Mouse (Mus musculus): ENCODE data around the gene 4930550C14Rik.

The 4930550C14Rik gene

DNA sequence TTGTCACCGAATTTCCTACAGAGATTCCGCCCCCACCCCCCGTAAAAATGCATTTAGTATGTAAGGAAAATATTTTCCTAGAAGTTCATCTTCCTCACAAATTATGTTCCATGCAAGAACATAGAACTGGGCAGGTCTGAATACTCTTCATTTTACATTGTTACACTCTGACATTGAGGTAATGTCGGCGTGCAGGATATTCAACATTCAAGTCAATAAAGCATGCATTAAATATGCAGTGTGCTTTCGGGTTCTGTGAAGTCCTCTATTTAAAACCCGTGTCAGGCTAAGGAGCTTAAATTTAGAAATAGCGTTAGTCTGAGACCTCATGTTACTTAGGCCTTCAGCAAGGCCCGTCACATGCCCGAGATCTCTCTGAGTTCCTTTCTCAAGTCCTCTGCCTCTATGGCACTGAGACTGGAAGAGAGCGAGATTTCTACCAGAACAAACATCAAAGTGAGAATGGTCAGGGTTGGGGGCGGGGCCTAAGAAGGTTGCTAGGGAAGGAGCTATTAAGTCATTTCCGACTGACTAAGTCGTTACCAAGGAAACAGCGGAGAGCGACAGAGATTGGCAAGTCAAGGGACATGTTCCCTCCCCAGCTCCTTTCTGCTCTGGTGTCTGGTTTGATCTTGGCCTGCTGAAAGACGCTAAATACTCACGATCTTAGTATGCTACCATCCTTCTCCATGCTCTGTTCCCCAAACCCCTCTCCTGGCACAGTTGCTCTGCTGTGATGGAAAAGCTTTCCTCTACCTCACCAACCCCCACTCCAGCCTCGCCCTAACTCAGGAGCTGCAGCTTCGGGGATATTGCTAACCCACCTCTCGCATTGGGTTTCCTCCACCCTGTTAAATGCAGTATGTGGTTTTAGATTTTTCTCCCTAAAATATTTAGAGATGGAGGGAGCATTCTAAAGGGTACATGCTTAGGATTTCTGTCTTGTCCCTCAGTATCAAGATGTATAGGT is 2.9 kb downstream of the 4930550C14Rik start:
- DNase-seq: peak; percentile 85

GRCm38 (mm10) chr9:53408548-53408947 is 6.4 kb downstream of the 4930550C14Rik start:
- no peak for DNase-seq

- DNase-seq: no peak
Observed at GRCm38 (mm10) chr9:53408953-53409361, 6.8 kb downstream of the 4930550C14Rik start.

DNA sequence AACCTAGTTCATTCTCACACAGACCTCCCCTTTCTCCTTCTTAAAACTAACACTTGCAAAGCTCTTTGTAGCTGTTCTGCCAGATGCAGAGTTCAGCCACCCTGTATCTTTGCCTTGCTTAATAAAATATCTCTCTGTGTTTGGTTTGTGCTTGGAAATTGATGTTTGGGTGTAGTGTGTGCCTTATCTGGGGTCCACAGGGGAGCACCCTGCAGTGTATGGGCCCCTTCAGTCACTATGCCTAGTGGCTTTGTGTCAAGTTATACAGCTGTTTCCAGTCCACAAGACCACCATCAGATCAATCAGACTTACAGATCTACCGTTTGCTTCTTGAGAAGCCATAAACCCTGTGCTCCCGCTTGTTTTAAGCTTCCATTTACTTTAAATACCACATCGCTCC is 7.3 kb downstream of the 4930550C14Rik start:
- DNase-seq: no peak

DNA sequence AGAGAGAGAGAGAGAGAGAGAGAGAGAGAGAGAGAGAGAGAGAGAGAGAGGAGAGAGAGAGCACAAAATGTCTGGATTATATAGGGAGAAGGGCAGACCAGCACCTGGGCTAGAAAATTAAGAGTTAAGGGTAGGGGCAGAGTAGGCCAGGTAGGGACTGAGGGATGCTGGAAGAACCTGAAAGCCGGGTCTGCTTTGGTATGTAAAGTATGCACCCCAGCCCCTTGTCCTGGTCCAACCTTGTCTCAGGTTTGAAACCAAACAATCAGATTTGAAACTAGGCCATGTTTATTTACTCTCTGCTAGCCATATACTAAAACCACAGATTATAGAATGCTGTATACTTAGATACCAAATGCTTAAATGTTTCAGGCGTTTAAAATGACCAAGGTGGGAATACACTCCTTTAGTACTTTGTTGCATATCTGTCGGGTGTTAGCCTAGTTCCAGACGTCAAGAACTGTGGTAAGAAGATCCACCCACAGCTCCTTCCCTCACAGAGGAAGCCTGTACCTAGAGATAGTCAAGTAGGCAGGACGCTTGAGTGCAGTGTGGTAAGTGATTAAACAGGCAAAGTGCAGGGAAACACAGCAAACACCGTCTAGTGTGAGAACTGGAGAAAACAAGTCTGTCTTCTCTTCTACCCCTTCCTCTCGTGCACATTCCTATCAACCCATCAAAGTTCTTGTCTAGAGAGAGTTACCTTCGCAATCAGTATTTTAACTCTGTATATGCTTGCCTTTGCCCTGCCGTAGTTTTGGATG is 20.2 kb downstream of the 4930550C14Rik start:
- DNase-seq: no peak

DNA sequence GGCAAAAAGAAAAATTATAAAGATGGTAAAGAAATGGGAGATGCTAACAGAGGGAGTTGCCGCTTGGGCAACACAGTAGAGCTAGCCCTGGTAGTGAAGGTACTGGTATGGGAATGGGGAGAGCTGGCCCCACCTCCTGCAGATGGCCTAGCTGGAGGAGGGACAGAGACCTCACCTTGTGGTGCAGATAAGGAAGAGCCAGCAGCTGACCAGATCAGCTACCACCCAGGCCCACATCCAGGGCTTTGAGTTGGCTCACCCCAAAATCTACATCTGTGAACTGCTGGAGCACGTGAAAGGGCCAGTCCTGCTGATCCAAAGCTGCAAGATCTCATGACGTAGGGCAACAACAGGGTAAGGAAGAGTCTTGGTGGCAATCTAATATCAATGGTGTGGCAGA is 24.6 kb downstream of the 4930550C14Rik start:
- no peak for DNase-seq

- no peak for DNase-seq
Observed at GRCm38 (mm10) chr9:53427638-53428037, 25.5 kb downstream of the 4930550C14Rik start.

DNA sequence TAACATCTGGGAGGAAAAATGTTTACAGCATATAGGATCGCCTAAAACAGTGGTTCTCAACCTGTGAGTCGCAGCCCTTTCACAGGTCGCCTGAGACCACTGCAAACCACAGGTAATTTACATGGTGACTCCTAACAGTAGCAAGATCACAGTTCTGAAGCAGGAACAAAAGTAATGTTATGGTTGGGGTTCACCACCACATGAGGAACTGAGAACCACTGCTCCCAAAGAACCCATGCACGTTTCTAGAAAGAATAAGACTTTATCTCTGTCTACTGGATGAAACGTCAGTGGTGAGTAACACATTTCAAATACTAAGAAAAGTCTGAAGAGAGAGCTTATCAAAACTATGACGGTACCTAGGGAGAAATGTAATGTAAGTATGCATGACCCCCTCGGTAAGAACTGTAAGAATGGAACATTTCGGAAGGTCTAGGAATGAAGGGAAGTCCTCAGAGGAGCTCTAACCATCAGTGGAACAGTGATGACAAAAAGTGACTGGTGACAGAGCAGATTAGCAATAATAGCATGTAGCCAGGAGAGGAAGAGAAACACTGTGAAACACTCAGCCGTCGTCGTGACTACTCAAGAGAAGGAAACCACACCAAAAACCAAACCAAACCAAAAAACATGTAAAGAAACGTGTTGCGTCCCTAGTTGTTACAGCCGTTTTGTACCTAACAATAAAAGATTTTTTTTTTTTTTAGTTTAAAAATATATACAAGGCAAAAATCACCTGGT is 33.9 kb downstream of the 4930550C14Rik start:
- no peak for DNase-seq

- DNase-seq: no peak
Observed at GRCm38 (mm10) chr9:53450609-53451008, 48.5 kb downstream of the 4930550C14Rik start.

DNA sequence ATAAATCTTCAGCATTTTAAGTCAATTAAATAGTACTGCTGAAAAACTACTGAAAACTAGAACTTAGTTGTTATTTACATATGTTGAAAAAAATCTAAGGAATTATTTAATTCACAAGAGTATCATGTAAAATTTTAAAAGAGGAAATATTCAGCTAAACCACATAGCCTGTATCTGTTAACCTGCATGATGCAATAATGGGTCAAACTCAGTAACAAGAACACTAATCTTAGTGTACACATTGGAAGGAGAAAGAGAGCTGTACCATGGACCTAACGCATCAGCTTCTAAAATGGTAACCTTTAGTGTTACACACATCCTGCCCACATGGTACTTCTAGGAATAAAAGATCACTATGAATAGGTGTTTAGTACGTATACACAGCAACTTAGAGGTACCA is 49.9 kb downstream of the 4930550C14Rik start:
- DNase-seq: no peak

GRCm38 (mm10) chr9:53472806-53473518 is 70.8 kb downstream of the 4930550C14Rik start:
- no peak for DNase-seq
